Mouse (Mus musculus) kidney, postnatal 0 days (tissue): ENCODE data around the gene Ddx3x. TPM values are rescaled to one million over a fixed set of nuclear protein-coding genes. Genes with fewer than 3 reads are reported as not detected.

Source experiments
- ATAC-seq: fragments of 200-750 bp; cut with Nextera tagmentation; replicated peaks from 2 replicates; pipeline ENCODE4 v1.8.0; 2017; ENCODE audit warnings: low read depth, moderate number of reproducible peaks, moderate TSS enrichment, moderate library complexity; ENCODE audit not compliant: low FRiP score
- DNase-seq: peaks from one replicate; pipeline ENCODE4 v3.0.0-alpha.2; 2016; ENCODE audit warnings: low spot score
- H3K27ac ChIP-seq: fragments of 300-500 bp; sonication (generic); 2 replicates; pipeline ENCODE4 v1.5.1; 2014; ENCODE audit warnings: mild to moderate bottlenecking
- H3K27me3 ChIP-seq: fragments of 300-500 bp; sonication (generic); 2 replicates; pipeline ENCODE4 v1.6.1; 2014; ENCODE audit warnings: low read length, mixed read lengths; ENCODE audit not compliant: insufficient read depth
- H3K36me3 ChIP-seq: fragments of 300-500 bp; sonication (generic); 2 replicates; pipeline ENCODE4 v1.6.1; 2014; ENCODE audit warnings: low read length, mixed read lengths; ENCODE audit not compliant: insufficient read depth
- H3K4me1 ChIP-seq: fragments of 300-500 bp; sonication (generic); replicated peaks from 2 replicates; pipeline ENCODE4 v1.6.1; 2014; ENCODE audit warnings: antibody characterized with exemption, low read length, mixed read lengths; ENCODE audit not compliant: insufficient read depth
- H3K4me2 ChIP-seq: fragments of 300-500 bp; sonication (generic); 2 replicates; pipeline ENCODE4 v1.6.1; 2014; ENCODE audit warnings: mild to moderate bottlenecking, low read length, moderate library complexity, mixed read lengths
- H3K4me3 ChIP-seq: fragments of 300-500 bp; sonication (generic); replicated peaks from 2 replicates; pipeline ENCODE4 v1.5.1; 2014; ENCODE audit warnings: low read depth, low read length
- H3K9ac ChIP-seq: fragments of 300-500 bp; sonication (generic); 2 replicates; pipeline ENCODE4 v1.6.1; 2014; ENCODE audit warnings: low read depth, low read length
- H3K9me3 ChIP-seq: fragments of 300-500 bp; sonication (generic); replicated peaks from 2 replicates; pipeline ENCODE4 v1.6.1; 2016; ENCODE audit warnings: low read length, inconsistent platforms, mixed read lengths
- CTCF ChIP-seq: IDR thresholded peaks from 2 replicates; pipeline ENCODE4 v1.5.1; 2016; ENCODE audit warnings: antibody characterized with exemption, low read depth, mild to moderate bottlenecking, moderate library complexity
- WGBS: fragments of 180-500 bp; shearing (Covaris S2); extraction: QIAGEN DNeasy Blood & Tissue Kit; methylation state at CpG from one replicate; pipeline ENCODE4 v1.1.7; 2014; 5-methylcytosine and 5-hydroxymethylcytosine counted together
- polyA plus RNA-seq: library from polyadenylated mRNA; unstranded; fragments of >200 nt; fragmentation: Nextera tagmentation; extraction: Ambion mirVana; gene quantifications from 2 replicates; pipeline ENCODE4 v1.2.1, GENCODE M21; 2015

Gene Ddx3x
- polyA plus RNA-seq, 1 experiment from 2014 or later: 104 TPM

GRCm38 (mm10) chrX:13244588-13244987 lies 36.2 kb upstream of the Ddx3x start:
- no peak for TF ChIP-seq CTCF
- Histone ChIP-seq H3K4me3 (no peak overlapping the region), H3K4me2 (no peak overlapping the region), H3K9me3 (no peaks in the 10 kb centered on the region), H3K27ac (peak overlapping the region; percentile 36; the same call in 1 of the 2 replicates), H3K9ac (no peak overlapping the region), H3K36me3 (no peaks in the 10 kb centered on the region), H3K4me1 (no peaks in the 10 kb centered on the region), H3K27me3 (no peaks in the 10 kb centered on the region)
- DNase-seq (peak; percentile 43), ATAC-seq (0 out of 2 replicates have a peak, but pooled peaks have one; percentile 26)

- Histone ChIP-seq H3K27me3 (no peaks in the 10 kb centered on the region), H3K4me2 (no peak overlapping the region), H3K27ac (peak overlapping the region; percentile 36), H3K9me3 (no peaks in the 10 kb centered on the region), H3K4me1 (no peaks in the 10 kb centered on the region), H3K36me3 (no peaks in the 10 kb centered on the region), H3K4me3 (no peak overlapping the region), H3K9ac (no peak overlapping the region)
- ATAC-seq (no peak), DNase-seq (peak; percentile 53)
- WGBS: 52% methylated on average over 3 of the region's 3 CpGs
- TF ChIP-seq CTCF: no peak
Measured at GRCm38 (mm10) chrX:13245027-13245426, 35.7 kb upstream of the Ddx3x start.

- Histone ChIP-seq H3K9ac (no peak overlapping the region), H3K4me3 (no peak overlapping the region), H3K9me3 (no peaks in the 10 kb centered on the region), H3K4me2 (no peak overlapping the region), H3K27ac (no peak overlapping the region), H3K27me3 (no peaks in the 10 kb centered on the region), H3K36me3 (no peaks in the 10 kb centered on the region), H3K4me1 (no peaks in the 10 kb centered on the region)
- DNase-seq: no peak
- TF ChIP-seq CTCF: no peak
- 74% methylated on average over 4 of the region's 4 CpGs for WGBS
- no peak for ATAC-seq
Measured at GRCm38 (mm10) chrX:13251683-13252082, 29.1 kb upstream of the Ddx3x start.

GRCm38 (mm10) chrX:13254273-13254672 lies 26.5 kb upstream of the Ddx3x start:
- ATAC-seq (no peak), DNase-seq (no peak)
- no peak overlapping the region for H3K4me2 ChIP-seq
- no peak for TF ChIP-seq CTCF
- H3K4me1 ChIP-seq: no peaks in the 10 kb centered on the region
- H3K27me3 ChIP-seq: no peaks in the 10 kb centered on the region
- no peak overlapping the region for H3K4me3 ChIP-seq
- whole genome bisulfite sequencing: 78% methylated on average over 3 of the region's 3 CpGs
- H3K9me3 ChIP-seq: no peaks in the 10 kb centered on the region
- no peaks in the 10 kb centered on the region for H3K36me3 ChIP-seq
- H3K27ac ChIP-seq: no peak overlapping the region
- no peak overlapping the region for H3K9ac ChIP-seq

- Histone ChIP-seq H3K4me1 (no peaks in the 10 kb centered on the region), H3K4me3 (no peak overlapping the region), H3K9me3 (no peaks in the 10 kb centered on the region), H3K36me3 (no peaks in the 10 kb centered on the region), H3K27me3 (no peaks in the 10 kb centered on the region), H3K9ac (no peak overlapping the region), H3K27ac (no peak overlapping the region), H3K4me2 (no peak overlapping the region)
- no peak for ATAC-seq
- 65% methylated on average over 3 of the region's 3 CpGs for WGBS
- TF ChIP-seq CTCF: no peak
- DNase-seq: no peak
Measured at GRCm38 (mm10) chrX:13263356-13263755, 17.4 kb upstream of the Ddx3x start.

GRCm38 (mm10) chrX:13275519-13276137 lies 5.1 kb upstream of the Ddx3x start:
- WGBS: 65% methylated on average over 6 of the region's 6 CpGs
- Histone ChIP-seq H3K9ac (no peak overlapping the region), H3K36me3 (no peaks in the 10 kb centered on the region), H3K4me1 (no peaks in the 10 kb centered on the region; the same call in 1 of the 2 replicates), H3K27me3 (no peaks in the 10 kb centered on the region), H3K9me3 (no peaks in the 10 kb centered on the region), H3K4me2 (no peak overlapping the region), H3K4me3 (no peak overlapping the region), H3K27ac (no peak overlapping the region)
- ATAC-seq (no peak), DNase-seq (no peak)
- no peak for TF ChIP-seq CTCF

GRCm38 (mm10) chrX:13278996-13279395 lies 1.8 kb upstream of the Ddx3x start:
- DNase-seq (no peak), ATAC-seq (no peak)
- Histone ChIP-seq H3K4me1 (no peaks in the 10 kb centered on the region; the same call in 1 of the 2 replicates), H3K4me3 (no peak overlapping the region), H3K9ac (no peak overlapping the region), H3K27me3 (no peaks in the 10 kb centered on the region), H3K36me3 (no peaks in the 10 kb centered on the region), H3K9me3 (no peaks in the 10 kb centered on the region), H3K27ac (no peak overlapping the region), H3K4me2 (no peak overlapping the region)
- TF ChIP-seq CTCF: no peak
- WGBS: 83% methylated on average over 17 of the region's 17 CpGs
